Mouse (Mus musculus): ENCODE measurements around the gene Cbl. TPM values are rescaled to one million over a fixed set of nuclear protein-coding genes. Genes with fewer than 3 reads are reported as not detected.

Cbl gene
- polyA plus RNA-seq, 1 experiment, result 8.2 TPM

DNA sequence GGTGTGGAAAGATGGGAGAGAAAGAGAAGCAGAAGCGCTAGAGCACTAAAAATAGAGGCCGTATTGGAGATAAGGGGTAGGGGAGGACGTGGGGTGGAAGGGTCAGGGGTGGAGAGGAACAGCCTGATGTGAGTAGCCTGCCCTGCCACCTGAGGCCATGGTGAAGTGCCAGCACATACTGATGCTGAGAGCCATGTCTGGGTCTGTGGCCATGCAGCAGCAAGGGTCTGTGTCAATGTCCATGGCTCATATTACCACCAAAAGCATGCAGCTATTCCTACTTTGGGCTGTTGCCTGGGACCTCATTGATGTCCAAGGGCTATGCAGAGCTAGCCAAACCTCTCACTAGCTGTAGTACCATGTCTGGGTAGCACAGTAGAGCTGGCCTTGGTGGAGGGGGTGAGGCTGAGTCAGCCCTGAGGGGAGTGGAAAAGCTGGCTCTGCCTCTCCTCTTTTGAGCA, 63.1 kb downstream of the Cbl start:
- Histone ChIP-seq H3K79me3 (ENCODE audit: low read depth) (peaks cover 2% of the 10 kb centered on the region), H3K36me3 (ENCODE audit: control insufficient read depth, insufficient read depth) (peaks cover 21% of the 10 kb centered on the region)

GRCm38 (mm10) chr9:44168931-44169330, 64.9 kb downstream of the Cbl start:
- H3K27me3 ChIP-seq (ENCODE audit: control insufficient read depth, insufficient read depth, insufficient read length), result no peaks in the 10 kb centered on the region
- no peaks in the 10 kb centered on the region for H3K79me3 ChIP-seq (ENCODE audit: low read depth)
- H3K36me3 ChIP-seq (ENCODE audit: control insufficient read depth, insufficient read depth), result peaks cover 34% of the 10 kb centered on the region
- H3K4me3 ChIP-seq (ENCODE audit: insufficient read depth, poor library complexity, severe bottlenecking), result no peak overlapping the region
- no peaks in the 10 kb centered on the region for H3K79me2 ChIP-seq (ENCODE audit: control insufficient read depth, insufficient read depth)
- H3ac ChIP-seq (ENCODE audit: control insufficient read depth, insufficient read length, low read depth), result no peak overlapping the region
- TF ChIP-seq CEBPB (IDR thresholded peaks at IDR 0.05; ENCODE audit: low read depth), result no peak
- no peak for TF ChIP-seq FOSL1 (IDR thresholded peaks at IDR 0.05; ENCODE audit: insufficient read depth, low read length, poor library complexity, severe bottlenecking)
- no peak for TF ChIP-seq MAX (IDR thresholded peaks at IDR 0.05)
- no peak for TF ChIP-seq MYOD1 (IDR thresholded peaks at IDR 0.05; ENCODE audit: control insufficient read depth, insufficient read length, low read depth)
- no peak for TF ChIP-seq CTCF (IDR thresholded peaks at IDR 0.05; ENCODE audit: control insufficient read depth, insufficient read depth, insufficient read length)
- no peak for TF ChIP-seq USF1 (IDR thresholded peaks at IDR 0.05; ENCODE audit: low read depth)
- no peak for TF ChIP-seq MYOG (IDR thresholded peaks at IDR 0.05; ENCODE audit: control insufficient read depth, extremely low read depth, insufficient read length)

More for the DNA sequence above, 63.1 kb downstream of the Cbl start:
- H3K27me3 ChIP-seq (ENCODE audit: control insufficient read depth, insufficient read depth, insufficient read length), result no peaks in the 10 kb centered on the region
- H3K4me3 ChIP-seq (ENCODE audit: insufficient read depth, poor library complexity, severe bottlenecking), result no peak overlapping the region
- peaks cover 2% of the 10 kb centered on the region for H3K79me2 ChIP-seq (ENCODE audit: control insufficient read depth, insufficient read depth)
- no peak for TF ChIP-seq CEBPB (IDR thresholded peaks at IDR 0.05; ENCODE audit: low read depth)
- TF ChIP-seq MAX (IDR thresholded peaks at IDR 0.05), result no peak
- no peak for TF ChIP-seq USF1 (IDR thresholded peaks at IDR 0.05; ENCODE audit: low read depth)
- no peak for TF ChIP-seq MYOG (IDR thresholded peaks at IDR 0.05; ENCODE audit: control insufficient read depth, extremely low read depth, insufficient read length)
- TF ChIP-seq CTCF (IDR thresholded peaks at IDR 0.05; ENCODE audit: control insufficient read depth, insufficient read depth, insufficient read length), result no peak
- no peak for TF ChIP-seq MYOD1 (IDR thresholded peaks at IDR 0.05; ENCODE audit: control insufficient read depth, insufficient read length, low read depth)
- no peak for TF ChIP-seq FOSL1 (IDR thresholded peaks at IDR 0.05; ENCODE audit: insufficient read depth, low read length, poor library complexity, severe bottlenecking)
- H3ac ChIP-seq (ENCODE audit: control insufficient read depth, insufficient read length, low read depth), result no peak overlapping the region

GRCm38 (mm10) chr9:44159886-44160285, 74.0 kb downstream of the Cbl start:
- Histone ChIP-seq H3K79me3 (ENCODE audit: low read depth) (no peaks in the 10 kb centered on the region), H3ac (ENCODE audit: control insufficient read depth, insufficient read length, low read depth) (no peak overlapping the region), H3K36me3 (ENCODE audit: control insufficient read depth, insufficient read depth) (peaks cover 64% of the 10 kb centered on the region), H3K79me2 (ENCODE audit: control insufficient read depth, insufficient read depth) (no peaks in the 10 kb centered on the region), H3K27me3 (ENCODE audit: control insufficient read depth, insufficient read depth, insufficient read length) (no peaks in the 10 kb centered on the region), H3K4me3 (ENCODE audit: insufficient read depth, poor library complexity, severe bottlenecking) (no peak overlapping the region)
- no peak for TF ChIP-seq FOSL1 (IDR thresholded peaks at IDR 0.05; ENCODE audit: insufficient read depth, low read length, poor library complexity, severe bottlenecking)
- TF ChIP-seq MYOG (IDR thresholded peaks at IDR 0.05; ENCODE audit: control insufficient read depth, extremely low read depth, insufficient read length), result no peak
- TF ChIP-seq MYOD1 (IDR thresholded peaks at IDR 0.05; ENCODE audit: control insufficient read depth, insufficient read length, low read depth), result no peak
- TF ChIP-seq MAX (IDR thresholded peaks at IDR 0.05), result no peak

GRCm38 (mm10) chr9:44147290-44147689, 86.6 kb downstream of the Cbl start:
- Histone ChIP-seq H3K27me3 (ENCODE audit: control insufficient read depth, insufficient read depth, insufficient read length) (no peaks in the 10 kb centered on the region), H3K36me3 (ENCODE audit: control insufficient read depth, insufficient read depth) (peaks cover 31% of the 10 kb centered on the region), H3K79me2 (ENCODE audit: control insufficient read depth, insufficient read depth) (no peaks in the 10 kb centered on the region), H3K79me3 (ENCODE audit: low read depth) (no peaks in the 10 kb centered on the region), H3ac (ENCODE audit: control insufficient read depth, insufficient read length, low read depth) (no peak overlapping the region), H3K4me3 (ENCODE audit: insufficient read depth, poor library complexity, severe bottlenecking) (no peak overlapping the region)
- TF ChIP-seq MYOD1 (IDR thresholded peaks at IDR 0.05; ENCODE audit: control insufficient read depth, insufficient read length, low read depth) (no peak), MAX (IDR thresholded peaks at IDR 0.05) (no peak), MYOG (IDR thresholded peaks at IDR 0.05; ENCODE audit: control insufficient read depth, extremely low read depth, insufficient read length) (no peak), CTCF (IDR thresholded peaks at IDR 0.05; ENCODE audit: control insufficient read depth, insufficient read depth, insufficient read length) (no peak)

DNA sequence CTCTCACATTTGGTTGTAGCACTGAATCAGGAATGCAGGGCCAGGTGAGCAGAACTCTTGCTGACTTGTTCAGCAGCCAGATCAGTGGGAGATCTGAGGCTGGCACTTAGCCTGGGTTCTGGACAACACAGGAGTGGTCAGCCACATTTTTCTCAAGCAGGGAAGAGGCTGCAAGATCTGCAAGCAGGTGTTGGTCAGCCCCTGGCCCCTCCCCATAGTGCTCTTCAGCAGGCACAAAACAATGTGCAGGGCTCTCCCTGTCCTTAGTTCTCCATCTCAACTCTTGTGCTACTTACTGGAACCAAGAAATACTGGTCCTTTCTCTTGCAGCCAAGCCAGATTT, 89.2 kb downstream of the Cbl start:
- H3K36me3 ChIP-seq (ENCODE audit: control insufficient read depth, insufficient read depth), result peaks cover 26% of the 10 kb centered on the region
- no peaks in the 10 kb centered on the region for H3K79me3 ChIP-seq (ENCODE audit: low read depth)
- H3K79me2 ChIP-seq (ENCODE audit: control insufficient read depth, insufficient read depth), result no peaks in the 10 kb centered on the region
- no peak overlapping the region for H3ac ChIP-seq (ENCODE audit: control insufficient read depth, insufficient read length, low read depth)
- TF ChIP-seq FOSL1 (IDR thresholded peaks at IDR 0.05; ENCODE audit: insufficient read depth, low read length, poor library complexity, severe bottlenecking) (no peak), MYOD1 (IDR thresholded peaks at IDR 0.05; ENCODE audit: control insufficient read depth, insufficient read length, low read depth) (no peak), MYOG (IDR thresholded peaks at IDR 0.05; ENCODE audit: control insufficient read depth, extremely low read depth, insufficient read length) (no peak), MAX (IDR thresholded peaks at IDR 0.05) (no peak), USF1 (IDR thresholded peaks at IDR 0.05; ENCODE audit: low read depth) (no peak), CTCF (IDR thresholded peaks at IDR 0.05; ENCODE audit: control insufficient read depth, insufficient read depth, insufficient read length) (no peak), CEBPB (IDR thresholded peaks at IDR 0.05; ENCODE audit: low read depth) (no peak)
- H3K4me3 ChIP-seq (ENCODE audit: insufficient read depth, poor library complexity, severe bottlenecking), result no peak overlapping the region
- no peaks in the 10 kb centered on the region for H3K27me3 ChIP-seq (ENCODE audit: control insufficient read depth, insufficient read depth, insufficient read length)

- TF ChIP-seq USF1 (IDR thresholded peaks at IDR 0.05; ENCODE audit: low read depth), result no peak
- TF ChIP-seq MAX (IDR thresholded peaks at IDR 0.05), result no peak
- TF ChIP-seq CEBPB (IDR thresholded peaks at IDR 0.05; ENCODE audit: low read depth), result no peak
- no peak for TF ChIP-seq MYOG (IDR thresholded peaks at IDR 0.05; ENCODE audit: control insufficient read depth, extremely low read depth, insufficient read length)
- no peak for TF ChIP-seq MYOD1 (IDR thresholded peaks at IDR 0.05; ENCODE audit: control insufficient read depth, insufficient read length, low read depth)
- TF ChIP-seq CTCF (IDR thresholded peaks at IDR 0.05; ENCODE audit: control insufficient read depth, insufficient read depth, insufficient read length), result no peak
- no peak for TF ChIP-seq FOSL1 (IDR thresholded peaks at IDR 0.05; ENCODE audit: insufficient read depth, low read length, poor library complexity, severe bottlenecking)
- Histone ChIP-seq H3K36me3 (ENCODE audit: control insufficient read depth, insufficient read depth) (peaks cover 26% of the 10 kb centered on the region), H3K4me3 (ENCODE audit: insufficient read depth, poor library complexity, severe bottlenecking) (no peak overlapping the region)
These were observed 89.7 kb downstream of the Cbl start for GRCm38 (mm10) chr9:44144023-44144717.

More at GRCm38 (mm10) chr9:44144023-44144717, 89.7 kb downstream of the Cbl start:
- Histone ChIP-seq H3K27me3 (ENCODE audit: control insufficient read depth, insufficient read depth, insufficient read length) (no peaks in the 10 kb centered on the region), H3ac (ENCODE audit: control insufficient read depth, insufficient read length, low read depth) (no peak overlapping the region), H3K79me2 (ENCODE audit: control insufficient read depth, insufficient read depth) (no peaks in the 10 kb centered on the region), H3K79me3 (ENCODE audit: low read depth) (no peaks in the 10 kb centered on the region)

Data from C2C12 (cell line).